Mouse (Mus musculus) fat pad, adult 2 months (tissue): ENCODE data around the gene Fgfr2.

Experiments used
- DNase-seq: peaks from one replicate; pipeline ENCODE4 v3.0.0-alpha.2; 2011; ENCODE audit warnings: low read depth, low spot score; ENCODE audit errors: extremely low read depth

The Fgfr2 gene

GRCm38 (mm10) chr7:130864711-130865110 lies 2258.4 kb downstream of the Fgfr2 start:
- no peak for DNase-seq

DNA sequence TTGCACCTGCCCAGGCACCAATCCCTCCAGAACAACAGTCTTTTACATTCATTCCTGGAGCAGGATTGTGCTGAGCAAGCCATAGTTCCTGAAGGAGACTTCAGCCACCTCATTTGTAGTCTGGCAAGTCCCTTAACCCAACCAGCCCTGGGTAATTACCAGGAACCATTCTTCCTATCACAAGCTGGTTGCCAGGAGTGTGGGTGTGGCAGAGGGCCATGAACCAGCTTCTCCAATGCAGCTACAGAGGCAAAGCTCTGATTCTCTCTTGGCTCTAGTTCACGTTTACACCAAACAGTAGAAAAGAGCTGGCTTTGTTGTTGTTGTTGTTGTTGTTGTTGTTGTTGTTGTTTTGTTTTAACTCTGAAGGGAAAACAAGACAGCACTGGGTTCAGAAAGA lies 2260.6 kb downstream of the Fgfr2 start:
- peak; percentile 71 for DNase-seq

GRCm38 (mm10) chr7:130860721-130861142 lies 2262.4 kb downstream of the Fgfr2 start:
- no peak for DNase-seq

GRCm38 (mm10) chr7:130859926-130860325 lies 2263.2 kb downstream of the Fgfr2 start:
- no peak for DNase-seq

DNA sequence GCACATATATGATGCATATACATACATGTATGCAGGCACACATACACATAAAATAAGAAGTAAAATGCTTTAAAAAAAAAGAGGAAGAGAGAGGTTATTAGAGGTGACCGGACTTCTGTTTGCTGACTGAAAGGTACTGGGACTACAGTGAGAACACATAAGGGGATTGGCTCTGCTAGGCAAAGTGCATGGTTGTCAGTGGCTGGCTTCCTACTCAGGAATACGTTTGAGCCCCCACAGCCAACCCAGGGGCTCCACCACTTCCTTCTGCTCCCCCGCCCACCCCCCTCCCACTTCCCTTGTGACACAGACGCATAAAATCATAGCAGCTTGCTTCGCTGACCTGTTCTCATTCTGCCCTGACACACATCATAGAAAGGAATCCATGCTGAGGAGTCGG lies 2265.2 kb downstream of the Fgfr2 start:
- DNase-seq, result no peak

- no peak for DNase-seq
These were observed 2267.5 kb downstream of the Fgfr2 start for GRCm38 (mm10) chr7:130855681-130856080.

- no peak for DNase-seq
These were observed 2268.4 kb downstream of the Fgfr2 start for GRCm38 (mm10) chr7:130854684-130855292.

- DNase-seq, result no peak
These were observed 2275.9 kb downstream of the Fgfr2 start for GRCm38 (mm10) chr7:130847164-130847718.

- DNase-seq, result no peak
These were observed 2283.6 kb downstream of the Fgfr2 start for GRCm38 (mm10) chr7:130839380-130840100.

DNA sequence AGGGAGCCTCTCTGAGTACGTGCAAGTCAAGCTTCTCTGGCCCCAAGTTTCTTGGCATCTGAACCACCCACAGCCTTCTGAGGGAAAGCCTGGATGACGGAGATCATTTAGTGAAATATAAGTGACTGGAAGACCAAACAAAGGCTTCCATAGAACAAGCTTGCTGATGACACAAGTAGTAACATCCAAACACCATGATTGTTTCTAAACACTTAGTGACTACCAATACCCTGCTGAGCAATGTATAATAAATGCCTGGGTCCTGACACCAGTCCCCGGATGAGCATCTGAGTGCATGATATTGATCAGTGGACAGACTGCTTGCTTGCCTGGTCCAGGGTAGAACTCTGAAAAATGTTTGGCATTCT lies 2284.5 kb downstream of the Fgfr2 start:
- no peak for DNase-seq

GRCm38 (mm10) chr7:130837941-130838657 lies 2285.1 kb downstream of the Fgfr2 start:
- DNase-seq, result no peak

GRCm38 (mm10) chr7:130836066-130836465 lies 2287.1 kb downstream of the Fgfr2 start:
- DNase-seq, result no peak

GRCm38 (mm10) chr7:130834958-130835861 lies 2287.9 kb downstream of the Fgfr2 start:
- DNase-seq, result no peak

DNA sequence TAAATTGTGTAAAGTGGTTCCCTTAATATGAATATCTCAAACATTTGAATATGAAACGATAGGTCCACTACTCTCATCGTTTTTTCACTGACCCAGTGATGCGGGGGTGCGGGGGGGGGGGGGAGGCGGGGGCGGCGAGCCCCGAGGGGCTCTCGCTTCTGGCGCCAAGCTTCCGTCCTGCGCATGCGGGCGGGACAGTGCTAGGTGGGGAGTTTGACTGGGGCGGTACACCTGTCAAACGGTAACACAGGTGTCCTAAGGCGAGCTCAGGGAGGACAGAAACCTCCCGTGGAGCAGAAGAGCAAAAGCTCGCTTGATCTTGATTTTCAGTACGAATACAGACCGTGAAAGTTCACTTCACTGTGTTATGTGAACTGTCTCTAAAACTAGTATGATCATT lies 2288.9 kb downstream of the Fgfr2 start:
- DNase-seq, result no peak

- no peak for DNase-seq
These were observed 2291.6 kb downstream of the Fgfr2 start for GRCm38 (mm10) chr7:130831586-130831985.

DNA sequence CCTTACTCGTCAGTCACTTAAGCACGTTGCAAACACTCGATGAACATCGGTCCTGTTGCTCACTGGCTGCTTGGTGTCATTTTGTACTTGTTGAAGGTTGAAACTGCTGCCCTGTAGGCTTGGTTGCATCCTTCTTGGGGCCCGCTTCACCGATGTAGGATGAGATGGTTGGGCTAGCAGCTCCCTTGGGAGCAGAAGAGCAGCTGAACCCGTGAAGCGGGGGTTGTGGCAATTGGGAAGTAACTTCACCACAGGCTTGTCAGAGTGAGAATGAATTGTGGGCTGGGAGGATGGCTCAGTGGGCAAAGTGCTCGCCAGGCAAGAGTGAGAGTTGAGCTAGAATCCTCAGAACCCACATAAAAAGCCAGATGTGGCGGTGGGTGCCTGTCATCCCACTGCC lies 2294.7 kb downstream of the Fgfr2 start:
- DNase-seq, result no peak

GRCm38 (mm10) chr7:130827844-130828403 lies 2295.2 kb downstream of the Fgfr2 start:
- DNase-seq, result no peak

DNA sequence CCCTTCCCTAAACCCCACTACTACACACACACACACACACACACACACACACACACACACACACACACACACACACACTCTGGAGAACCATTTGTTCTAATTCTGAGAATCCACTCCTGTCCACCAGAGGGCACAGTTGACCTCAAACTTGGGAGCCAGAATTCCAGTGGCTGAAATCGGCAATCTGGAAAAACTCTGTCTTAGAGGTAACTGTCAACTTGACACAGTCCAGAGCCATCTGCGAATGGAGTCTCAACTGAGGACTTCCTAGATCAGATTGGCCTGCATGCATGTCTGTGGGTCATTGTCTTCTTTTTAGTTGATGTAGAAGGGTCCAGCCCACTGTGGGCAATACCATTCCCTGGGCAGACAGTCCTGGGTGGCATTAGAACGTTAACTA lies 2295.7 kb downstream of the Fgfr2 start:
- no peak for DNase-seq

- DNase-seq, result no peak
These were observed 2296.8 kb downstream of the Fgfr2 start for GRCm38 (mm10) chr7:130826343-130826742.

DNA sequence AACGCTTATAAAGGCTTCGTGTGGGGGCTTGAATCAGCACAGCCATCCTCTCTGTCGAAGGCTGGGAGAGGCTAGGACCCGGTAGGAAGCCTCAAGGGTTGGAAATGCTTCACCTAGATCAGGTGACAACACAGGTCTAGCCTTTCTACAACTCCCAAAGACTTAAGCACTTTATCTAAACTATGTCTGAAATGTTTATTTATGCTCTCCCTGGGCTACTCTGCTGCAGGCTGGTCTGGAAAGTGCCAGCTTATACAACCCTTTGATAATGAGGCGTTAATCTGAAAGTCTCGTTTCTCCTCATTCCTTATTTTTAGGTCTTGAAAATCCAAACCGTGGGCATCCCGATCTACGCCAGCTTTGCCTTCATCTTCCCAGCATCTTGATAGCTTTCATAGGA lies 2299.2 kb downstream of the Fgfr2 start:
- no peak for DNase-seq
